Mouse (Mus musculus) heart, postnatal 10 days (tissue): ENCODE results near the gene Kif5c. TPM values are rescaled to one million over a fixed set of nuclear protein-coding genes. Genes with fewer than 3 reads are reported as not detected.

Experiments used
- DNase-seq, 2 experiments: peaks; one replicate each; pipeline ENCODE4 v3.0.0; 2021
- intact Hi-C: fragments of 180-260 bp; cut with DNase I; formaldehyde crosslinking; loops from one replicate; pipeline ENCODE4 v1.15.1; 2025
- total RNA-seq, 2 experiments: library from RNA; stranded (reverse); gene quantifications; 2 replicates each; pipeline ENCODE4 v1.2.3; 2021

Gene Kif5c
- total RNA-seq: under 1 TPM; 0.74 to 0.89 TPM

DNA sequence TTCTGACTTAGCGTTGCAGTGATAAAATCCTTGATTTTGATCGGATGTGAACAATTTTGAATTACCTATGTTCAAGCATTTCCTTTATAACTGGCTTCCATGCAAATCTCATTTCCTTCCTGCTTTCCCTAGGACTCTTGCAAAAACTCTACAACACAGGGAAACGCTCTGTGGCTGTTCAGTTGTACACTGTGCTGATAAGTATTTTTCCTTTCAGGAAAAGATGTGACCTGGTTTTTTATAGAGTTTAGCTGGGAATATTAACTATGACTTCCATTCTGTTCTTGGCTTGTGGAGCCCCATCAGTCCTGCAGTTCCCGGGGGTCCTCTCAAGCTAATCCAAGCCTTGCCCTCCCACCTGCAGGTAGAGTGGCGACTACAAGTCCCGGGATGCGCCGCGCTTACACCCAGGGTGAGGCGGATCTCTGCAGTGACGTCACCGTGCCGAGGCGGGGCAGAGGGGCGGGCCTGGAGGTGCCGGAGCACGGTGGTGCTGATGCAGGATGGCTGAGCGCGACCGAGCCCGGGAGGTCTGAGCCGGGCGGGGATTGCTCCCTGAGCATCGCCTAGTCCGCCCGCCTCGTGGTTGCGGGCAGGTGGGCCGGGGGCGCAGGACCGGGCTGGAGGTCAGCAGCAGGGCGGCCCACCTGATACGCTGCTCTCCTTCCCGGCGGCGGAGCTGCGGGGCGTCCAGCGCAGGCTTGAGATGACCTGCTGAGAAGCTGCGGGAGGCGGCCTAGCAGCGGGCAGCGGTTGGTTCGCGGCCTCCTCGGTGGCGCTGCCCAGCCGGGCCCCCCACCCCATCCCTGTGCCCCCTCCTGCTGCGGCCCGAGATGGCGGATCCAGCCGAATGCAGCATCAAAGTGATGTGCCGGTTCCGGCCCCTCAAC is at the start of gene Kif5c:
Kif5c (plus strand) TSS at position 470 of the 890 bp plus-strand sequence.
- peak; percentile 74 to 77 for DNase-seq
- intact Hi-C loops: no loop called here

DNA sequence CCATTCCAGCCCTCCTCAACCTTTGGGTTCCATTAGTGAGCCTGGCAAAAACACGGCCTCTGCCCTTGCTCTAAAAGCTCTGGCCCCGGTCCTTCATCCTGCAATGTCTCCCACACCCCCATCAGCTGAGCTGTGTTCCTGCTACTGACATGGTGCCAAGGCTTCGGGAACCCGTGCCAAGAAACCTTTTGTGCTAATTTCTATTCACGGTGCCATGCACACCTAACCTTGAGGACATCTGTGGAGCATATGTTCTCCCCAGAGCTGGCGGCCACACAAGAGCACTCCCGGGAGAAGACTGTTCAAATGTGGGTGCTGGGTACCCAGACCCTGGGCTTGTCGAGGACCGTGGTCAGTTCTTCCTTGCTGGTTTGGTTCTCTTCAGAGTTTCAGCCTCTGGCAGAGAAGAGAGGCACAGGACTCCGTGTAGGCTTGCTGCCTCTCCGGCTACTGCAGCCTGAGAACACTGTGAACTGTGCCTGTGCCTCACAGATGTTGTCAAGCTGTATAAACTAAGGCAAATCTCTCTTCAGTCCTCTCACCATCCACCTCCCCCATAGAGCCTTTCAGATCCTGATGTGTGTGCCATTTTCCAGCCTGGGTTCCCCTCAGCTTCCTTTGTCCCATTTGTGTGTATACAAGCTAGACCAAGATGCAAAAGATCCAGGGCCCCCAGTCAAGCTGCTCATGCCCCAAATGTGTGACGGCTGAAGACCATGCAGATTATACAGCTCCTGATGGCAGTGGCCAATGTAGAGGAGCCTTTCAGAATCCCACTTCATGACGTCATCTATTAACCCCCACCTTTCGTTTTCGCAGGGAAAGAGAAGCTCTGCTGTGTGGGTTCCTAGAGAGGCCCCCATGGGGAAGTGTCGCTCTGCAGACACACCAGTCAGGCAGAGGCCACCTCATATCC is 49.0 kb upstream of the Kif5c start:
- intact Hi-C loops: no loop called here
- peak; percentile 57 to 70 for DNase-seq

DNA sequence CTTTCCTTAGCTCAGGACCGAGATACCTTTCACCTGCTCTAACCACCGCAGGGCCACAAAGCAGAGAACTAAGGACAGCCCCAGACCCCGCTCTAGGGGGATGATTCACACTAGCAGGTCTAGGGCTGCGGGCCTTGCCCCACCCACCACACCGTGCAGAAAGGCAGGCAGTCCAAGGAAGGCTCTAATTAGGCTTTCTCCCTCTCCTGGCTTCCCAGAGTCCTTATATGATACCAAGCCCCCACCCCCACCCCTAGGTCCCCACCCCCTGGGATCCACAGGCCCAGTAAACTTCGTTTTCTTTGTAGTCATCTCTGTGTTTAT is 48.4 kb upstream of the Kif5c start:
- intact Hi-C loops: no loop called here
- DNase-seq: no peak

DNA sequence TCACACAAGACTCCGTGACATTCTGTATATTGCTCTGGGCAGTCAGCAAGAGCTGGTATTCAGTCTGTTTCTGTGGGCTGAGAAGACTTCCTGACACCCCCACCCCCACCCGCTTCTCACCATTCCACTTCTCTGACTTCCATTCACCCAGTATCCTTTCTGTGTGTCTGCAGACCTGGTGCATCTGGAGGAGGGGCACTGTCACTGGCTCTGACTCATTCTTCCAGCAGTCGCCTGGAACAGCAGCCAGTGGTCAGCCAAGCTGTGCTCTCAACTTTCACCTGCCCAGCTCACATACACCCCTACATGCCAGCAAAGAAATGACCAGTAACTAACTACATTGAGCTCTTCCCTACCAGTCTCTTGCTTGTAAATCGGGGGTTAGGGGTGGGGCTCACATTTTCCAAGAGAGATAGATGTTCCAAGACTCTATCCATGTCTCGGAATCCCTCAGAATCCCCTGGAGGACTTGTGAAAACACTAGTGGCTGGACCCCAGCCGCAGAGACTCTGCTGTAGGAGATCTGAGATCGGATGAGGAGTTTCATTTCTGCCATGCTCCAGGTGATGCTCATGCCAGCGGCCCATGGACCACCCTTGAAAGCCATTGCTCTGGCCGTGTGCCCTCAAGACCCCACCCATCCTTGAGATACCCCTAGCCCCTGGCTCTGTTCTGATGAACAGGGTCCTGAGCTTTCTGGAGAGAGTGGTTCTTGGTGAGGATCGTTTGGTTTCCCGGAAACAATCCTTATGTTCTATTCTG is 47.8 kb upstream of the Kif5c start:
- DNase-seq: no peak
- intact Hi-C loops: no loop called here

DNA sequence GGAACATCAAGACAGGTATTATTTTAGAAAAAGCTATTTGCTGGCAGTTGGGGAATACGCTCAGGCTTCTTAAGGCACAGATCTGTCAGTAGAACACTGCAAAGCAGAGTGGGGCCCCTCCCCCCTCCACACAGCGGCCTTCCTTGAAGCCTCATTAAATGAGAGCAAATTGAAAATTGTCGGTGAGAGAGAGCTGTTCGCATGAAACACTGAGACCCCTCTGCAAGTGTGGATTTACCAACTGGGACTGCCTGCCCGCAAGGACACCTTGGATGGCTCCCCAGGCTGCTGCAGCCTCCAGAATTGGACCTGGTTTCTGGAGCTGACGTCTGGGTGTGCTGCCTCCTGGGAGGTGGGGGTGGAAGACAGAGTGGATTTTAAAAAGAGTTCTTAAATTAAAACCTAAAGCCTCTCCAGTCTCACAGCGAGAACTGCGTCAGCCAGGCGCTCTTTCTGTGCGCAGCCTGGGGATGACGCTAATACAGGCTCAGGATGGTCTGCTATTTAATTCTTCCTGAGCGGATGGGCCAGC is 46.9 kb upstream of the Kif5c start:
- no peak for DNase-seq
- intact Hi-C loops: no loop called here

DNA sequence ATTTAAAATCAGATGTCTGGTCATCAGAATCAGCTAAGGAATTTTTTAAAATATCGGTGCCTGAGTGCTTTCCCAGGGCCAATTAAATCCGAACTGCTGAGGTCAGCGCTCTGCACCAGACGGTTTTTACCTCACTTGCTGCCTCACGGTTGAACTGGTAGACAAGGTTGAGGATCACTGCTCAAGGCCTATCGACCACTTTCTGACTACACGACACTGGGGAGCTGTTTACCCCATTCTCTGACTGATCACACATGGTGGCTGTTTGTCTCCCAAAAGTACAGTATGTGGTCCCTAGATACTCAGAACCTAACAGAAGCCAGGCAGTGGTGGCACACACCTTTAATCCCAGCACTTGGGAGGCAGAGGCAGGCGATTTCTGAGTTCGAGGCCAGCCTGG is 46.4 kb upstream of the Kif5c start:
- no peak for DNase-seq

DNA sequence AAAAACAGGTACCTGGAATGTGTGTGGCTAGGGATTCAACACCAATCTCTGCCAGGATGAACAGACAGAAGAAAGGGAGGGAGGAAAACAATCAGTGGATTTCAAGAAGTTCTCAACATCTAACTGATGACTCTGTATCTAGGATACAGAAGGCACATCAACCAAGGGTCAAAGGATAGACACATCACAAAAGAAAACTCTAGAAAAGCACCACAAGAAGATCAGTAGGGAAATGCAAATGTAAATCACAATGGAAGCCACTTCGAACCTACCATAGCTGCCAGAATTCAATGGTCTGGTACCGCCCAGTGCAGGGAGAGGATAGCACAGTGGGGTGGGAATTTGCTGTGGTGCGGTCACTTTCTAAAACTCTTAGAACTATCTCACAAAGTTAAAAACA is 45.8 kb upstream of the Kif5c start:
- intact Hi-C loops: no loop called here
- no peak for DNase-seq

More for the DNA sequence above, 46.4 kb upstream of the Kif5c start:
- intact Hi-C loops: no loop called here

DNA sequence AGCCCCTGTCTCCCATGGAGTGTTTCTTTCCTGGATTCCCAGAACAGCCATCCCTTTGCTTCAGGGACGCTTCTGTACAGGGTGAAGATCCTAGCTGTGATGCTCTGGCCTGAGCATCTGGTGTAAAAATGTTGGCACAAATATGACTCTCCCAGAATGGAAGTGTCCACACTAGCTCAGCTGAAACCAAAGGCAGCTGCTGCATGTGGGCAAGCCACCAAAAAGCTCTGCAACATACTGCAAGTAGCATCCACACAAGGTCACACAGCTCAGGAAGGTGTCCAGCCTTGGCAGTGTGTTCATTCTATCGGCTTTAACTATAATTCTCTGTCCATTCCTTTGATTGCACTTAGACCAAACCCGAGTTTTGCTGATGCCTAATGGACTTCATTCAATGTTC is 38.5 kb upstream of the Kif5c start:
- intact Hi-C loops: no loop called here
- DNase-seq: peak; percentile 21 to 37

DNA sequence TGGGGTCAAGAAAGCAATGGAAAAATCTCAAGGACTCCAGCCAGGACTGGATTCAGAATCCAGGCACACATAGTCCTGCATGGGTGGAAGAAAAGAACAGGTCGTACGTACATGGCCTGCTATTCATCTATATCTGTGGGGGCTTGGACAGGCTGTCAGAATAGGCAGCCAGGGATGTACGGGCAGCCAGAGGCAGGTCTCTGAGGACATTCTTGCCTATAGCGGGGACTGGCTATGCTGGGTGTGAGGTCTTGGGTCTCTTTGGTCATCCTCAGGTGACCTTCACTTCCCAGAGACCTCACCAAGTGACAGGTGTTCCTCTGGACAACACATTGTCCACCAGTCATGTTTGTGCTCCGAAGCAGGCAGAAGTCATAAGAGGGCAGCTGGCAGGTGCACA is 36.6 kb upstream of the Kif5c start:
- intact Hi-C loops: no loop called here
- no peak for DNase-seq

DNA sequence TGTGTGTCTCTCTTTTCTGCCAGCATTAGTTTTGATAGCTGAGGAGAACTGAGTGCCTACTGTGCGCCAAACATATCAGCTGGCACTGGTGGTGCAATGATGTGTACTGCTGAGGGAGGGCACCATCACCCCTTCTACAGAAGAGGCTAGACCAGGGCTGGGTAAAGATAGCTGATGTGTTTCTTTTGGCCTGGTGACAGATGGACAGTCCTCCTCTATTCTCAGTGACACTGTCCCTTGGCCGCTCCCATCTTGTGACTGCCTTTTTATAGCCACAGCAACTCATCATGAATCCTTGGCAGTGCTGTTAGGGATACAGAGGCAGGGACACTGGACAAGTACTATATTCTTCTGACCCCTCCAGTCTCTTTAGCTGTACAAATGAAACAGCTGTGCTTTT is 35.8 kb upstream of the Kif5c start:
- intact Hi-C loops: no loop called here
- DNase-seq: no peak

DNA sequence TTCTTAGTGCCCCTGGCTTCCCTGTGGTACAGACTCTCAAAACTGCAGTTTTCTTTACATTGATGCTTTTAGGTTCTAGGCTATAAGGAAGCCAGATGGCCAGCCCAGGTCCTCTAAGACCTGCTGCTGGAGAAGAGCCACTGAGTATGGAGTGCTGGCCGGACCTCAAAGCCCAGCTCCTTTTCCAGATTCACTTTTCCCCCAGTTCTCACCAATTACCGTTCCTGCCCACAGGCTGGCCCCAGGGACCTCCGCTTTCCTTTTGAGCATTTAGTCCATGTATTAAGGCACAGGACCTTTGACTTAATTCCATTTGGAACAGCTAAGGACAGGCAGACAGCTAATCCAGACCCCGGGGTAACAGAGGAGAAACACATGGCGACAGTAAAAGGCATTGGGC is 28.6 kb upstream of the Kif5c start:
- intact Hi-C loops: no loop called here
- no peak for DNase-seq

DNA sequence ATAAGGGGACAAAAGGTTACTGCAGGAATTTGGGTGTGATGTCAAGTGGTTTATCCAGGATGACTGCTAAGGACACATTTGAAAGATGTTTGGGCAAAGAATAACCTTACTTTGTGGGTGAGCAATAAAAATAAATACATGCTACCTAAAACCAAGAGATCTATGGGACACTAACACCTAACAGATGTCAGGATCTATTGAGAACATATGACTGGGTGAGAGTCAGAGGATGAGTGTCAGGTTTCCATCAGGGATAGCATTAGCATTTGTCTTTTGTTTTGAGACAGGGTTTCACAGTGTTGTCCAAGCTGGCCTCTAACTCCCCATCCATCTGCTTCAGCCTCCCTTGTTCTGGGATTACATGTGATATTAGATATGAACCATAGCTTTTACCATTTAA is 26.2 kb upstream of the Kif5c start:
- intact Hi-C loops: no loop called here
- DNase-seq: no peak

DNA sequence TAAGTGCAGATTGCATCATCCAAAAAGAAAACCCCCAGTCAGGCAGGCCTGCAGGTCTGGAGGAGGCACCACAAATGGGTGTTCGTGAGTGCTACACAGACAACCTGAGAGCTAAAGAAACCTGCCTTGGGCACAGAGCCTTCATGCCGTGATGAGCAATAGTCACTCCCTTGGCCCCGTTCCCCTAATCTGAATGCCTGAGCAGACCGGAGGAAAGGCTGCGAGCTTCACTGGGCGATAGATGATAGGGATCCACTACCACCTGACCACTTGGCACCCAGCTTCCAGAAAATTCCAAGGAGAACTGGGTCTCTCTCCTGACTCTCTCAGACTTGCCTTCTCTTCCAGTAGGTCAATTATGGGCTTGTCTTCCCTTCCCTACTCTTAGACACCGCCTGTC is 24.2 kb upstream of the Kif5c start:
- intact Hi-C loops: no loop called here
- no peak for DNase-seq

DNA sequence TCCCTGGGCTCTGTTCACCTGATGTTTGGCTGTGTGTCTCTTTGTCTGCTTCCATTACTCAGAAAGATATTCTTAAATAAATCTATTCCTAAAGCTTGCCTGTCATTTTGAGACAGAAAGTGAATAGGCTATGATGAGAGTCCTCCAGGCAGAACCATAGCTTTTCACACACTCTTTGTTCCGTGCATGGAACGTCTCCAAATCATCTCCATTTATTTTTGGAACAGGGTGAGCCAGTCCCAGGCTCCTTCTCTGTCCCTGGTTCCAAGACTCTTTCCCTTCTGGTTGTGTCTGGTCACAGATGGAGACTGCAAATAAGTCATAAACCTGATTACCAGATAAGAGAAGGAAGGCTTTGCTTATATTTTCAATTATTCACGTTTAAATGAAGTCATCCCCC is 22.8 kb upstream of the Kif5c start:
- intact Hi-C loops: no loop called here
- no peak for DNase-seq

DNA sequence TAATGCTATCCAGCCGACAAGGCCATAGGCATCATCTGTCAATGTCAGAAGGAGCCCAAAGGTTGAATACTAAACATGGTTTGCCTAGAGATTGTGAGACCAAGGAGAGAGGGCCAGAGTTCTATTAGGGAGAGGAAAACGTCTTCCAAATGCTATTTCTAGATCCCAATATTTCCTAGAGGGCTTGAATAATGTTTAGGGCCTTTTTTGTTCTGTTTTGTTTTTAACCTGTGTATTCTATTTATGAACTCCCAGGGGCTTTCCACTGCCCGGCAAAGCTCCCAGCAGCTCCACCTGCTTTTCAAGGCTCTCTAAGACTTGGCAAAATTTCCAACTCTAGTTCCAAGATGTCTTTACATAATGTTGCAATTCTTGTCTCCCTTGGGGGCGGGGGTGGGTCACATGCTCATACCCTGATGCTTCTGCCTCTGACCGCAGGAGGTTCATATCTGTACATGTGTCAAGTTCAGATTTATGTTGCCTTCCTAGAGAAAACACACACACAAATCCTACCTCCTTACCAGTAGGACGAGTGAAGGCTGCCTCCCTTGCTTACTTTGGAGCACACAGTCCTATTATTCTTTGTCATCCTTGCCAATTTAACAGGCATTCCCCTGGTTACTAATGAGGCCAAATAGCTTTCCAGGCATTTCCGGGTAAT is 18.9 kb upstream of the Kif5c start:
- intact Hi-C loops: no loop called here
- no peak for DNase-seq

DNA sequence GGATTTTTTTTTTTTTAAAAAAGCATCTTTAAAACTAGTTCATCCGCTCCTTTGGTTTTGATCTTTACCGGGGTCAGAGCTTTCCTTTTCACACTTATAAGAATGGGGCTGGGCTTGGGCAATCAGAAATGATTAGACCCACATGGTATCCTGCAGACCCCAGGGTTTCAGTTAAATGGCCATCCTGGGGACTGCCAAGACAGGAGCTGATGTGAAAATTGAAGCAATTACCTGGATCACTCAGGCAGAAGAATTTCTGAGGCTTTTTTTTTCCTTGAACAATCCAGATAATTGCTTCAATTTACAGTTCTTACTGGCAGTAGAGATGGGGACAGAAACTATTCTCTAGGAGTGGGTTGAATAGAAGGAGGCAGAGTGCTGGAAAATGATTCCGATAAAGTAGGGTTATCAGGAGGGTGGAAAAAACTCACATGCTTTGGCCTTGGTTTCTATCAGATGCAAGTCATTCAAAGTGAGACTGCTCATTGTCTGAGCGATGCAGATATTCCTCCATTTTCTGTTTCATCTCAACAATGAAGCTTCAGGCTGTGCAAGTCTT is 16.2 kb upstream of the Kif5c start:
- intact Hi-C loops: no loop called here
- DNase-seq: no peak

DNA sequence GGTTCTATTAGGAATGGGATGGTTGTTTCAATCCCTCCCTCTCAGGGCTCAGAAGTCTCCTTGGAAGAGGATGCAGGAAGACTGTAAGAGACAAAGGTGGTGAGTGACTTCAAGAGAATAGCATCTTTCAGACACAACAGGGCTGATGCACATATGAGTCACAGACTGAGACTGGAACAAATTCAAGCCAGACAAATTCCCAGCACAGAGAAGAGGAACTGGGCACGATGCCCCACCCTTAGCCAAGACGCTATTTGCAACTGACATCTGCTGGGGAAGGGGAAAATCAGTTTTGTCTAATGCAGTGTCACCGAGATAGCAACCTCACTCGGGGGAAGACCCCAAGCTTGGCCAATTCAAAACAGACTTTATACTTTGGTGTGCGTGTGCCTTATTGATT is 9.5 kb upstream of the Kif5c start:
- no peak for DNase-seq
- intact Hi-C loops: no loop called here

DNA sequence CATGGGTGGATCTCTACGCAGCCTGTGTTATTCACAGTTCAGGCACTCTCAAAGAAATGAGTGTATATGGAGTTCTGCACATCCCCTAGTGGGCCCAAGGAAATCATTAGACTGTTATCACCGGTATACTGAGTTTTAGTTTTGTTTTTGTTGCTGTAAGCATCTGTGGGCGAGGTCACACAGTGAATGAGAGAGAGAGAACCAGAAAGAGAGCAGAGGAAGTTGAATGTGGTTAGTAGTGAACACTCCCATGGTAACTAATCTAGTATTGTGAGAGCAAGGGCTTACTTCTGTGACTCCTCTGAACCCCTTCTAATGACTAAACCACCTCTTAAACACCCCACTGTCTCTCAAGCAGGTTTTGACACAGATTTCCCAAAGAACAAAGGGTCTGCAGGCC is 2.3 kb upstream of the Kif5c start:
- no peak for DNase-seq
- intact Hi-C loops: no loop called here

DNA sequence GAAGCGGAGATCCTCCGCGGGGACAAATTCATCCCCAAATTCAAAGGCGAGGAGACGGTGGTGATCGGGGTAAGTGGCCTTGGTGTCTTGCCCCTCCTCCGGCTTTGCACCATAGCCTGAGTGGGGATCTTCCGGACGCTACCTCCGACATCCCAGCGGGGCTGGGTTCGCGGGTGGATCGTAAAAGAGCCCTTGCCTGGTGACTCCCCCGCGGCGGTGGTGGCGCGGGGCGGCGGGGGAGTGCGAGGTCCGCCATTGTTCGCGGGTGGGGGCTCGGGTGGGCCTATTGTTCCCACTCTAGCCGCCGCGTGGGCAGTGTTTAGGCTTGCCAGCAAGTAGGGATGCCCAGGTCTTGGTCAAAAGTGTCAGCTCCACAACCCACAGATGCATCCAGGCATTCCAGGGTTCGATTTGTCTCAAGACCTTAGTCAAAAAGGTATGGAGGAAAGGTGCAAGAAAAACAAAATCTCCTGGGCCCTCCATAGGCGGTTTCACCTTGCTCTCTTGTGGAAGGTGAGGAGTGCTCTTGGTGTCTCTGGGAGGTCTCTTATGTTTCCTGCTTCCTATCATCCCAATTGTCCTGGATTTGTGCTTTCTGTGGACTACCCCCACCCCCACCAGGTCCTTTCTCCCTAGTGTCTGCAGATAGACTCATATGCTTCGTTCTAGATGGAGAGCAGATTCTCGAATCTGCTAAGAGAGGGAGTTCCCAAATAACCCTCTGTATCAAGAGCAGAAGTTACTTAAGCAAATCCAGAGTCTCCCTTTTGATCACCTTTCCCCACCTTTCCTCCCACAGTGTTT is 823 bp downstream of the Kif5c start:
- no peak for DNase-seq
- intact Hi-C loops: no loop called here
